Mouse (Mus musculus): ENCODE results near the gene Stac2. TPM values are rescaled to one million over a fixed set of nuclear protein-coding genes. Genes with fewer than 3 reads are reported as not detected.

The Stac2 gene
- polyA plus RNA-seq, 1 experiment from 2014 or later = 1.5 TPM

- DNase-seq (ENCODE audit: low spot score) = no peak
- H3K4me1 ChIP-seq (replicated peaks) = peaks cover 25% of the 10 kb centered on the region
- H3K4me3 ChIP-seq = no peak overlapping the region
- 72% methylated on average over 1 of the region's 1 CpGs for WGBS
- H3K36me3 ChIP-seq = no peaks in the 10 kb centered on the region
- no peak overlapping the region for H3K27ac ChIP-seq
- no peaks in the 10 kb centered on the region for H3K9me3 ChIP-seq
- peaks cover 53% of the 10 kb centered on the region for H3K27me3 ChIP-seq (ENCODE audit: insufficient read depth, poor library complexity, severe bottlenecking)
Observed at GRCm38 (mm10) chr11:98046466-98046865, 6.8 kb downstream of the Stac2 start.

GRCm38 (mm10) chr11:98045596-98045995 is 7.7 kb downstream of the Stac2 start:
- no peak overlapping the region for H3K27ac ChIP-seq
- H3K4me3 ChIP-seq = no peak overlapping the region
- DNase-seq (ENCODE audit: low spot score) = no peak
- H3K9me3 ChIP-seq = no peaks in the 10 kb centered on the region
- peaks cover 22% of the 10 kb centered on the region for H3K4me1 ChIP-seq (replicated peaks)
- WGBS = 69% methylated on average over 4 of the region's 4 CpGs
- peaks cover 45% of the 10 kb centered on the region for H3K27me3 ChIP-seq (ENCODE audit: insufficient read depth, poor library complexity, severe bottlenecking)
- H3K36me3 ChIP-seq = no peaks in the 10 kb centered on the region

GRCm38 (mm10) chr11:98044074-98044473 is 9.2 kb downstream of the Stac2 start:
- Histone ChIP-seq H3K36me3 (no peaks in the 10 kb centered on the region), H3K4me1 (replicated peaks) (peaks cover 13% of the 10 kb centered on the region; the same call in 1 of the 2 replicates), H3K4me3 (no peak overlapping the region), H3K9me3 (no peaks in the 10 kb centered on the region), H3K27ac (no peak overlapping the region), H3K27me3 (ENCODE audit: insufficient read depth, poor library complexity, severe bottlenecking) (peaks cover 38% of the 10 kb centered on the region)
- DNase-seq (ENCODE audit: low spot score) = no peak
- 85% methylated on average over 5 of the region's 5 CpGs for WGBS

- Histone ChIP-seq H3K27ac (no peak overlapping the region), H3K36me3 (no peaks in the 10 kb centered on the region), H3K4me1 (replicated peaks) (peaks cover 18% of the 10 kb centered on the region; the same call in 1 of the 2 replicates), H3K9me3 (no peaks in the 10 kb centered on the region), H3K4me3 (no peak overlapping the region), H3K27me3 (ENCODE audit: insufficient read depth, poor library complexity, severe bottlenecking) (peaks cover 33% of the 10 kb centered on the region)
- no peak for DNase-seq (ENCODE audit: low spot score)
- WGBS = 93% methylated on average over 6 of the region's 6 CpGs
Observed at GRCm38 (mm10) chr11:98042741-98043140, 10.5 kb downstream of the Stac2 start.

GRCm38 (mm10) chr11:98040975-98041374 is 12.3 kb downstream of the Stac2 start:
- WGBS = 68% methylated on average over 8 of the region's 8 CpGs
- Histone ChIP-seq H3K4me3 (no peak overlapping the region), H3K27me3 (ENCODE audit: insufficient read depth, poor library complexity, severe bottlenecking) (peaks cover 46% of the 10 kb centered on the region), H3K36me3 (no peaks in the 10 kb centered on the region), H3K4me1 (replicated peaks) (peaks cover 29% of the 10 kb centered on the region), H3K9me3 (no peaks in the 10 kb centered on the region), H3K27ac (no peak overlapping the region)
- no peak for DNase-seq (ENCODE audit: low spot score)

- Histone ChIP-seq H3K9me3 (no peaks in the 10 kb centered on the region), H3K4me1 (replicated peaks) (peaks cover 41% of the 10 kb centered on the region), H3K4me3 (no peak overlapping the region), H3K36me3 (no peaks in the 10 kb centered on the region), H3K27ac (no peak overlapping the region), H3K27me3 (ENCODE audit: insufficient read depth, poor library complexity, severe bottlenecking) (peaks cover 48% of the 10 kb centered on the region)
- DNase-seq (ENCODE audit: low spot score) = no peak
- 61% methylated on average over 14 of the region's 14 CpGs for WGBS
Observed at GRCm38 (mm10) chr11:98037871-98038270, 15.4 kb downstream of the Stac2 start.

GRCm38 (mm10) chr11:98035977-98036377 is 17.3 kb downstream of the Stac2 start:
- peak; percentile 65 for DNase-seq (ENCODE audit: low spot score)
- 1% methylated on average over 27 of the region's 27 CpGs for WGBS

GRCm38 (mm10) chr11:98034840-98035239 is 18.4 kb downstream of the Stac2 start:
- WGBS = 18% methylated on average over 4 of the region's 4 CpGs
- peak; percentile 46 for DNase-seq (ENCODE audit: low spot score)

More at GRCm38 (mm10) chr11:98035977-98036377, 17.3 kb downstream of the Stac2 start:
- Histone ChIP-seq H3K27ac (peak overlapping the region; percentile 74), H3K4me3 (peak overlapping the region; percentile 54), H3K4me1 (replicated peaks) (peaks cover 37% of the 10 kb centered on the region), H3K9me3 (no peaks in the 10 kb centered on the region), H3K36me3 (peaks cover 4% of the 10 kb centered on the region), H3K27me3 (ENCODE audit: insufficient read depth, poor library complexity, severe bottlenecking) (peaks cover 48% of the 10 kb centered on the region)

GRCm38 (mm10) chr11:98034061-98034460 is 19.2 kb downstream of the Stac2 start:
- Histone ChIP-seq H3K36me3 (peaks cover 24% of the 10 kb centered on the region), H3K4me1 (replicated peaks) (peaks cover 35% of the 10 kb centered on the region), H3K27ac (no peak overlapping the region), H3K9me3 (no peaks in the 10 kb centered on the region), H3K4me3 (no peak overlapping the region), H3K27me3 (ENCODE audit: insufficient read depth, poor library complexity, severe bottlenecking) (peaks cover 39% of the 10 kb centered on the region)
- 81% methylated on average over 5 of the region's 5 CpGs for WGBS
- DNase-seq (ENCODE audit: low spot score) = no peak

More at GRCm38 (mm10) chr11:98034840-98035239, 18.4 kb downstream of the Stac2 start:
- Histone ChIP-seq H3K27me3 (ENCODE audit: insufficient read depth, poor library complexity, severe bottlenecking) (peaks cover 46% of the 10 kb centered on the region), H3K36me3 (peaks cover 16% of the 10 kb centered on the region), H3K9me3 (no peaks in the 10 kb centered on the region), H3K27ac (peak overlapping the region; percentile 74; the same call in 1 of the 2 replicates), H3K4me1 (replicated peaks) (peaks cover 35% of the 10 kb centered on the region), H3K4me3 (peak overlapping the region; percentile 16; the same call in 1 of the 2 replicates)

GRCm38 (mm10) chr11:98031443-98031770 is 21.9 kb downstream of the Stac2 start:
- H3K27me3 ChIP-seq (ENCODE audit: insufficient read depth, poor library complexity, severe bottlenecking) = peaks cover 17% of the 10 kb centered on the region
- peaks cover 37% of the 10 kb centered on the region for H3K4me1 ChIP-seq (replicated peaks)
- peaks cover 36% of the 10 kb centered on the region for H3K36me3 ChIP-seq
- H3K4me3 ChIP-seq = no peak overlapping the region
- H3K27ac ChIP-seq = no peak overlapping the region
- 10% methylated on average over 5 of the region's 5 CpGs for WGBS
- no peaks in the 10 kb centered on the region for H3K9me3 ChIP-seq
- DNase-seq (ENCODE audit: low spot score) = peak; percentile 84

GRCm38 (mm10) chr11:98030701-98031442 is 22.4 kb downstream of the Stac2 start:
- Histone ChIP-seq H3K27ac (no peak overlapping the region), H3K4me3 (no peak overlapping the region), H3K27me3 (ENCODE audit: insufficient read depth, poor library complexity, severe bottlenecking) (peaks cover 12% of the 10 kb centered on the region), H3K36me3 (peaks cover 36% of the 10 kb centered on the region), H3K9me3 (no peaks in the 10 kb centered on the region), H3K4me1 (replicated peaks) (peaks cover 36% of the 10 kb centered on the region)
- WGBS = 55% methylated on average over 5 of the region's 5 CpGs
- no peak for DNase-seq (ENCODE audit: low spot score)

GRCm38 (mm10) chr11:98027785-98028184 is 25.5 kb downstream of the Stac2 start:
- Histone ChIP-seq H3K9me3 (no peaks in the 10 kb centered on the region), H3K27ac (peak overlapping the region; percentile 97), H3K27me3 (ENCODE audit: insufficient read depth, poor library complexity, severe bottlenecking) (no peaks in the 10 kb centered on the region), H3K4me3 (peak overlapping the region; percentile 95), H3K4me1 (replicated peaks) (peaks cover 33% of the 10 kb centered on the region), H3K36me3 (peaks cover 36% of the 10 kb centered on the region)
- DNase-seq (ENCODE audit: low spot score) = no peak
- 30% methylated on average over 7 of the region's 7 CpGs for WGBS

- Histone ChIP-seq H3K9me3 (no peaks in the 10 kb centered on the region), H3K27me3 (ENCODE audit: insufficient read depth, poor library complexity, severe bottlenecking) (no peaks in the 10 kb centered on the region), H3K4me1 (replicated peaks) (peaks cover 38% of the 10 kb centered on the region), H3K36me3 (peaks cover 36% of the 10 kb centered on the region), H3K27ac (peak overlapping the region; percentile 97), H3K4me3 (peak overlapping the region; percentile 95)
- under 1% methylated on average over 18 of the region's 18 CpGs for WGBS
- no peak for DNase-seq (ENCODE audit: low spot score)
Observed at GRCm38 (mm10) chr11:98027297-98027688, 26.0 kb downstream of the Stac2 start.
